Mouse (Mus musculus) ES-Bruce4 (cell line): ENCODE results near the gene Slc50a1.

Source experiments
- CTCF ChIP-seq: IDR thresholded peaks from one replicate; pipeline ENCODE4 v1.8.1; 2011; ENCODE audit warnings: low read depth, low read length
- EP300 ChIP-seq: IDR thresholded peaks from 2 replicates; pipeline ENCODE4 v1.6.1; 2011; ENCODE audit warnings: low read depth, low read length; ENCODE audit not compliant: insufficient read depth

GRCm38 (mm10) chr3:89278107-89278506 is 7.7 kb upstream of the Slc50a1 start:
- TF ChIP-seq CTCF (no peak), EP300 (no peak)
